Mouse (Mus musculus): Measurements from ENCODE around the gene Gnai2. TPM values are rescaled to one million over a fixed set of nuclear protein-coding genes. Genes with fewer than 3 reads are reported as not detected.

Gene Gnai2
- 115 and 121 TPM in 2 replicates for polyA plus RNA-seq (2012; rRNA removed)

GRCm38 (mm10) chr9:107635279-107636028 lies at the start of gene Gnai2:
Gene Gnai2 (minus strand): TSS chr9:107635367.

DNA sequence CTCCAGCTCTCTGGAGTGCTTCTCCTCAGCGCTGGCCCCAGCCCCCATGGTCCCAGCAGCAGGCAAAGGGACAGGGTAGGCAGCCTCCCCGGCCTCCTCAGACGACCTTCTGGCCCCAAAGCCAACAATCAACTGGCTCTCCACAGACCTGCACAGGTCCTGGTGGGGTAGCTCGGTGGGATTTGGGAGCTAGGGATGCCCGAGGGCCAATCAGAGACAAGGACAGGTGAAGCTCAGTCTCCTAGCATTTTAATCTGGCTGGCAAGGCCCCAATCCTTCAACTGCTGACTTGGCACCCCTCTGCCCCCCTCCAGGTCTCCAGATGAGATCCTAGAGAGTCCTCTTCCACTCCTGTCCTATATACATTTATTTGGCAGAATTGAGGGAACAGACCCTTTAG lies 44.3 kb upstream of the Gnai2 start, which contains the start of gene Gnat1:
Gene Gnat1 (minus strand): TSS at position 212 of the 400 bp plus-strand sequence.

DNA sequence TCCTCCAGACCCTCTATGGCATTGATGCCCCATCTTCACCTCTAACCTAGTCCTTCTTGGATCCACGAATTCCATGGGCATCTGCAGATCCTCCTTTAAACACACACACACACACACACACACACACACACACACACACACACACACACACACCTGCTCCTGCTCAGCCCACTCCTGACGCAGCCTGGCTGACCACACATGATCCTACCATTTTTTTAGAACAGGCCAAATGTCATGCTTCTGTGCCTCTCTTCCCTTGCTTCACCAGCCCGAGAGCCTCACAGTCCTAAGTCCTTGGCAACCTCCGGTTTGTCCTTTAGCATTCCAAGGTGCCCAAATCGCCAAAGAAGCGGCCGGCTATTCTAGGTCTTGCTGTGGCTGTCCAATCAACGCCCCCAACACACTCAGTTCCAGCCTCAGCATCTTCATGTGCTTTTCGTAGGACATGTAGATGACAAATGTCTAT lies 34.3 kb upstream of the Gnai2 start, which contains the start of gene Slc38a3:
Gene Slc38a3 (minus strand): TSS at position 51 of the 466 bp plus-strand sequence.

GRCm38 (mm10) chr9:107608741-107609432 lies 26.3 kb downstream of the Gnai2 start, which contains the start of gene Sema3b:
Gene Sema3b (minus strand): TSS chr9:107609229.

GRCm38 (mm10) chr9:107586974-107587832 lies 48.0 kb downstream of the Gnai2 start, which contains the start of gene Ifrd2:
Gene Ifrd2 (plus strand): TSS chr9:107587642.

GRCm38 (mm10) chr9:107580501-107581317 lies 54.5 kb downstream of the Gnai2 start, which contains the start of gene Hyal3:
Gene Hyal3 (plus strand): TSS chr9:107580818.

DNA sequence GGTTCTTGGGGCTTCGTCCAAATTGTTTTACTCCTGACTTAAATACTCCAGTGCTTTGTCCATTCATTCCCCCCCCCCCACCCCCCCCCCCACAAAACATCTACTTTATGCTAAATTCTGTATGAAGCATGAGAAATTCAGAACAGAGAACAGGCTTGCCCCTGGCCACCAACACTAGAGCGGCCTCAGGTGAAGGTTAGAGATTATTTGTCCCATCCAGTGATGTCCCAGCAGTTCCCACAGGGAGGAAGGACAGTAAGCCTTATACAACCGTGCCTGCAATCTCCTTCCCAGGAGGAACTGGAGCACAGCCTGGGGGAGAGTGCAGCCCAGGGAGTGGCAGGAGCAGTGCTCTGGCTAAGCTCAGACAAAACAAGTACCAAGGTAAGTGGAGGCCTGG lies 56.6 kb downstream of the Gnai2 start, which contains the start of gene Naa80:
Gene Naa80 (plus strand): TSS at position 301 of the 400 bp plus-strand sequence.

GRCm38 (mm10) chr9:107576357-107577107 lies 58.6 kb downstream of the Gnai2 start, which contains the start of gene Hyal1:
Gene Hyal1 (plus strand): TSS chr9:107576927.

DNA sequence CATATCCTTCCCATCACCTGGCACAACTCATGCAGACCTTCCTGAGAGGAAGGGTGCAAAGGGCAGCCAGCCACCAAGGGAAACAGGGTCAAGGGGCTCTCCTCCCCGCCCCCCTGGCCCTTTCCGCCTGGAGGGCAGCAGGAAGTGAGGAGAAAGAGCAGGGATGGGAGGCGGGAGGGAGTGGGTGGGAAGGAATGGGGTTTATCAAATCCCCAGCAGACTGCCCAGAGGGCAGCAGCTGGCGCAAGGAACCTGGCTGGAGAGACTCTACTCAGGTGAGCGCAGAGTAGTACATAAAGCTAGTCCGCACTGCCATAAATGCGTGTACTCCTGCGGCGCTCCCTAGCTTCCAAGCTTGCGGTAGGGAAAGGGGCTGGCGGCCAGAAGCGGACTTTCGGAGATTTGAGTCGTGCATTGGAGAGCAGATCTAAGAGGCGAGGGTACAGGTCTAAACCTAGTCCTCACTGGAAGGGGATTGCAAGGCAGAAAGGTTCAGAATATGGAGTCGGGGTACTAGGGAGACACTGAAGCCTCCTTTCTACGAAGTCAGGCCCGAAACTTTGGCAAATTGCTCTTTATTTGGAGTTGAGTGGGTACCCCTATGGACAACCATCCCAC lies 67.4 kb downstream of the Gnai2 start, which contains the start of gene Hyal2:
Gene Hyal2 (plus strand): TSS at position 244 of the 618 bp plus-strand sequence.

Other genes with a start within 250 kb of the Gnai2 start
- 0.02 and 0.03 TPM in 2 replicates for gene Cacna2d2, start 235.8 kb downstream of the Gnai2 start, polyA plus RNA-seq (2012; rRNA removed)
- 6.5 and 7.8 TPM in 2 replicates for gene Tmem115, start 101.4 kb downstream of the Gnai2 start, polyA plus RNA-seq (2012; rRNA removed)
- 9.6 and 9.8 TPM in 2 replicates for gene Cyb561d2, start 93.2 kb downstream of the Gnai2 start, polyA plus RNA-seq (2012; rRNA removed)
- gene Nprl2, start 93.1 kb downstream of the Gnai2 start, polyA plus RNA-seq (2012; rRNA removed): 9.9 and 10.8 TPM in 2 replicates
- 0.14 and 0.29 TPM in 2 replicates for gene Zmynd10, start 88.1 kb downstream of the Gnai2 start, polyA plus RNA-seq (2012; rRNA removed)
- gene Rassf1, start 83.8 kb downstream of the Gnai2 start, polyA plus RNA-seq (2012; rRNA removed): 14.2 and 15.7 TPM in 2 replicates
- gene Tusc2, start 72.1 kb downstream of the Gnai2 start, polyA plus RNA-seq (2012; rRNA removed): 19.4 and 22.3 TPM in 2 replicates
- 19.0 and 20.3 TPM in 2 replicates for gene Hyal2, start 67.4 kb downstream of the Gnai2 start, polyA plus RNA-seq (2012; rRNA removed)
- 1.1 and 1.3 TPM in 2 replicates for gene Hyal1, start 58.4 kb downstream of the Gnai2 start, polyA plus RNA-seq (2012; rRNA removed)
- 9.6 and 12.1 TPM in 2 replicates for gene Naa80, start 56.5 kb downstream of the Gnai2 start, polyA plus RNA-seq (2012; rRNA removed)
- 0.44 and 0.53 TPM in 2 replicates for gene Hyal3, start 54.5 kb downstream of the Gnai2 start, polyA plus RNA-seq (2012; rRNA removed)
- 117 and 130 TPM in 2 replicates for gene Ifrd2, start 47.7 kb downstream of the Gnai2 start, polyA plus RNA-seq (2012; rRNA removed)
- gene Sema3b, start 26.1 kb downstream of the Gnai2 start, polyA plus RNA-seq (2012; rRNA removed): 0.17 and 0.54 TPM in 2 replicates
- 16.5 and 19.2 TPM in 2 replicates for gene Slc38a3, start 34.2 kb upstream of the Gnai2 start, polyA plus RNA-seq (2012; rRNA removed)
- gene Gnat1, start 44.3 kb upstream of the Gnai2 start, polyA plus RNA-seq (2012; rRNA removed): 0.02 TPM in 1 of 2 replicates, not detected in the other
- gene Sema3f, start 75.1 kb upstream of the Gnai2 start, polyA plus RNA-seq (2012; rRNA removed): 2.7 and 2.8 TPM in 2 replicates
- 38.0 and 39.9 TPM in 2 replicates for gene Rbm5, start 135.6 kb upstream of the Gnai2 start, polyA plus RNA-seq (2012; rRNA removed)
- 21.5 and 22.3 TPM in 2 replicates for gene Rbm6, start 237.9 kb upstream of the Gnai2 start, polyA plus RNA-seq (2012; rRNA removed)